Mouse (Mus musculus) MEL (cell line): Measurements from ENCODE around the gene Arhgef2. TPM values are rescaled to one million over a fixed set of nuclear protein-coding genes. Genes with fewer than 3 reads are reported as not detected.

Experiments used
- DNase-seq: peaks from one replicate; pipeline ENCODE4 v3.0.0; 2011; ENCODE audit warnings: low read depth, low spot score
- H3K27ac ChIP-seq: 2 replicates; pipeline ENCODE4 v1.5.1; 2012; ENCODE audit warnings: low read depth, mild to moderate bottlenecking, control low read depth, low read length, moderate library complexity; ENCODE audit not compliant: control insufficient read depth
- H3K27me3 ChIP-seq, 2 experiments: fragments of 150-350 bp in 1 of 2; sonication (generic) in 1 of 2; 2 replicates each; pipeline ENCODE4 v1.6.1; 2012; ENCODE audit warnings: low read length in 2 of 2, mild to moderate bottlenecking in 2 of 2, improper control_type of control experiment in 1 of 2, moderate library complexity in 1 of 2; ENCODE audit not compliant: insufficient read depth in 2 of 2, control insufficient read depth in 1 of 2
- H3K36me3 ChIP-seq, 2 experiments: 2 replicates each; pipeline ENCODE4 v1.6.1; 2012 to 2014; ENCODE audit warnings: low read length in 2 of 2, improper control_type of control experiment in 1 of 2, inconsistent platforms in 1 of 2, mild to moderate bottlenecking in 1 of 2; ENCODE audit not compliant: insufficient read depth in 2 of 2, control insufficient read depth in 1 of 2
- H3K4me1 ChIP-seq, 2 experiments: fragments of 150-350 bp in 1 of 2; sonication (generic) in 1 of 2; 2 replicates each; pipeline ENCODE4 v1.6.1; 2012; ENCODE audit warnings: low read length in 2 of 2, improper control_type of control experiment in 1 of 2, mild to moderate bottlenecking in 1 of 2; ENCODE audit not compliant: insufficient read depth in 2 of 2, control insufficient read depth in 1 of 2
- H3K4me3 ChIP-seq, 2 experiments: fragments of 150-350 bp in 1 of 2; sonication (generic) in 1 of 2; 2 replicates each; pipeline ENCODE4 v1.5.1; 2012; ENCODE audit warnings: low read depth in 2 of 2, low read length in 2 of 2, mild to moderate bottlenecking in 2 of 2, moderate library complexity in 2 of 2, control low read depth in 1 of 2, improper control_type of control experiment in 1 of 2; ENCODE audit not compliant: control insufficient read depth in 1 of 2, insufficient read depth in 1 of 2
- H3K79me2 ChIP-seq: 2 replicates; pipeline ENCODE4 v1.6.1; 2012; ENCODE audit warnings: mild to moderate bottlenecking, low read length, moderate library complexity; ENCODE audit not compliant: control insufficient read depth, poor library complexity, insufficient read depth
- H3K9ac ChIP-seq: 2 replicates; pipeline ENCODE4 v1.6.1; 2012; ENCODE audit warnings: low read depth, mild to moderate bottlenecking, control low read depth, low read length, moderate library complexity; ENCODE audit not compliant: control insufficient read depth, poor library complexity, severe bottlenecking
- H3K9me3 ChIP-seq: fragments of 150-350 bp; sonication (generic); replicated peaks from 2 replicates; pipeline ENCODE4 v1.6.1; 2012; ENCODE audit warnings: mild to moderate bottlenecking, low read length, improper control_type of control experiment, moderate library complexity; ENCODE audit not compliant: insufficient read depth
- BHLHE40 ChIP-seq: IDR thresholded peaks from 2 replicates; pipeline ENCODE4 v1.6.1; 2012; ENCODE audit warnings: low read depth, mild to moderate bottlenecking, inconsistent platforms, low read length, improper control_type of control experiment, borderline replicate concordance
- E2F4 ChIP-seq: IDR thresholded peaks from 2 replicates; pipeline ENCODE4 v1.6.1; 2011; ENCODE audit warnings: low read depth, low read length, improper control_type of control experiment, borderline replicate concordance
- ELF1 ChIP-seq: IDR thresholded peaks from 2 replicates; pipeline ENCODE4 v1.6.1; 2014; ENCODE audit warnings: low read depth, mild to moderate bottlenecking, inconsistent platforms, low read length, improper control_type of control experiment, moderate library complexity
- ETS1 ChIP-seq: IDR thresholded peaks from 2 replicates; pipeline ENCODE4 v1.6.1; 2012; ENCODE audit warnings: low read depth, mild to moderate bottlenecking, inconsistent platforms, low read length, improper control_type of control experiment, moderate library complexity
- GATA1 ChIP-seq: IDR thresholded peaks from 2 replicates; pipeline ENCODE4 v1.6.1; 2011; ENCODE audit warnings: low read depth, low read length, improper control_type of control experiment
- HCFC1 ChIP-seq: IDR thresholded peaks from 2 replicates; pipeline ENCODE4 v1.6.1; 2012; ENCODE audit warnings: low read depth, mild to moderate bottlenecking, inconsistent platforms, low read length, improper control_type of control experiment, moderate library complexity
- KAT2A ChIP-seq: conservative IDR thresholded peaks from 2 replicates; pipeline ENCODE4 v1.6.1; 2012; ENCODE audit warnings: low read depth, low read length, improper control_type of control experiment, inconsistent platforms
- MAX ChIP-seq: IDR thresholded peaks from 2 replicates; pipeline ENCODE4 v1.6.1; 2011; ENCODE audit warnings: low read length, improper control_type of control experiment
- MYC ChIP-seq: IDR thresholded peaks from 2 replicates; pipeline ENCODE4 v1.6.1; 2011; ENCODE audit warnings: low read depth, mild to moderate bottlenecking, low read length, improper control_type of control experiment, moderate library complexity
- NELFE ChIP-seq: IDR thresholded peaks from 2 replicates; pipeline ENCODE4 v1.6.1; 2011; ENCODE audit warnings: low read depth, low read length, improper control_type of control experiment
- POLR2A ChIP-seq, 2 experiments: IDR thresholded peaks; 2 replicates each; pipeline ENCODE4 v1.6.1; 2011 to 2012; ENCODE audit warnings: low read length in 2 of 2, mild to moderate bottlenecking in 2 of 2, control low read depth in 1 of 2, improper control_type of control experiment in 1 of 2, low read depth in 1 of 2, moderate library complexity in 1 of 2; ENCODE audit not compliant: control insufficient read depth in 1 of 2, insufficient read depth in 1 of 2, poor library complexity in 1 of 2
- RAD21 ChIP-seq: IDR thresholded peaks from 2 replicates; pipeline ENCODE4 v1.6.1; 2011; ENCODE audit warnings: mild to moderate bottlenecking, low read depth, low read length, improper control_type of control experiment
- SIN3A ChIP-seq: IDR thresholded peaks from 2 replicates; pipeline ENCODE4 v1.6.1; 2012; ENCODE audit warnings: low read length, improper control_type of control experiment, inconsistent platforms
- TAL1 ChIP-seq: IDR thresholded peaks from 2 replicates; pipeline ENCODE4 v1.6.1; 2012; ENCODE audit warnings: mild to moderate bottlenecking, inconsistent platforms, low read length, moderate library complexity, mixed read lengths
- TBP ChIP-seq: IDR thresholded peaks from 2 replicates; pipeline ENCODE4 v1.8.0; 2011; ENCODE audit warnings: low read depth, low read length, improper control_type of control experiment
- UBTF ChIP-seq: IDR thresholded peaks from 2 replicates; pipeline ENCODE4 v1.6.1; 2012; ENCODE audit warnings: low read depth, mild to moderate bottlenecking, inconsistent platforms, low read length, improper control_type of control experiment, moderate library complexity, borderline replicate concordance; ENCODE audit not compliant: insufficient read depth
- ZC3H11A ChIP-seq: IDR thresholded peaks from 2 replicates; pipeline ENCODE4 v1.6.1; 2012; ENCODE audit warnings: low read depth, mild to moderate bottlenecking, inconsistent platforms, low read length, improper control_type of control experiment
- polyA plus RNA-seq, 2 experiments: library from polyadenylated mRNA; stranded (reverse) in 1 of 2; unstranded in 1 of 2; fragments of >175 nt in 1 of 2; fragments of >200 nt in 1 of 2; gene quantifications; 2 replicates each; pipeline versions ENCODE4 v1.2.1 to v1.2.4; 2012; ENCODE audit warnings: low replicate concordance in 2 of 2, low read depth in 1 of 2; ENCODE audit not compliant: insufficient read length in 2 of 2, insufficient read depth in 1 of 2, missing spikeins in 1 of 2
- total RNA-seq: library from RNA; depleted of rRNA; stranded (reverse); fragments of 300-350 nt; gene quantifications from 2 replicates; pipeline ENCODE4 v1.2.3, GENCODE M21; 2012

The Arhgef2 gene
- total and polyA plus RNA-seq, 3 experiments: 113 to 183 TPM; not detected in 1

DNA sequence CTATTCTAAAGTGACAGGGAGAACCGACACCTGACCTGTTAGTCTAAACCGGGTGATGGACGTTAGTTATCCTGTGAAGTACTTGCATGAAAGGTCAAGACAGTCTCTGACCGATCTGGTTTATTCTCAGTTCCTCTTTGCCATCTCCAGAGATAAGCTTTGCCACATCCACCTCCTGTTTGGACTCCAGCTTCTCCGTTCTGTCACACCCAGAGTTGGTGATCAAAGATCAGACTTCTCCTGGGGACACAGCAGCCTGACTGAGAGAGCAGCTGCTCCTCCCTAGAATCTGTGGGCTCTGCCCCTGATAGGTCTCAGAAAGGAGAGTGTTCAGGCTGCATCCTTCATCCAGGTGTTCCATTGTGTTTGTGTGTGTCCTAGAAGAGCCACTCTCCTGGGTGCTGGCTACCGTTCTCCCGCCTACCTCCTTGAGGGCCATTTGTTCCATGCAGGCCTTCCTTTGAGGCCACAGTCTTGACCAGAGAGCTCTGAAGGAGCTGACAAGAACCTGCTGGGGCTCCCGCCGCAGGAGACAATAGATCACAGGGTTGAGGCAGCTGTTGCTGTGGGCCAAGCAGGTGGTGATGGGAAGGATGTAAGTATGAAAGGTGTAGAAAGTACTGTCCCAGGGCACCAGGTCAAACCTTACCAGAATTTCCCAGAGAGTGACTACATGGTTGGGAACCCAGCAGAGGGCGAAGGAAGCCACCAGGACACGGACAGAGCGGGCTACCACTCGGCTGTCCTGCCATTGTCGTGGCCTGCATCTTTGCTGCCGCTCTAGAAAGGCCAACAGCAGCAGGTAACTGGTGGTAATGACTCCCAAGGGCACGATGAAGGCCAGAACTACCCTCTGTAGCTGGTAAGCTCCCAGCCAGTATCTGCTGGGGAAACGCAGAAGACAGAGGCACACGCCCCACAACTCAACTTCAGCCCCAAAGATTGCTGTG lies 46.2 kb downstream of the Arhgef2 start (continued):
- 0 out of 2 replicates have a peak, but pooled peaks have one; percentile 13 for TF ChIP-seq ETS1

DNA sequence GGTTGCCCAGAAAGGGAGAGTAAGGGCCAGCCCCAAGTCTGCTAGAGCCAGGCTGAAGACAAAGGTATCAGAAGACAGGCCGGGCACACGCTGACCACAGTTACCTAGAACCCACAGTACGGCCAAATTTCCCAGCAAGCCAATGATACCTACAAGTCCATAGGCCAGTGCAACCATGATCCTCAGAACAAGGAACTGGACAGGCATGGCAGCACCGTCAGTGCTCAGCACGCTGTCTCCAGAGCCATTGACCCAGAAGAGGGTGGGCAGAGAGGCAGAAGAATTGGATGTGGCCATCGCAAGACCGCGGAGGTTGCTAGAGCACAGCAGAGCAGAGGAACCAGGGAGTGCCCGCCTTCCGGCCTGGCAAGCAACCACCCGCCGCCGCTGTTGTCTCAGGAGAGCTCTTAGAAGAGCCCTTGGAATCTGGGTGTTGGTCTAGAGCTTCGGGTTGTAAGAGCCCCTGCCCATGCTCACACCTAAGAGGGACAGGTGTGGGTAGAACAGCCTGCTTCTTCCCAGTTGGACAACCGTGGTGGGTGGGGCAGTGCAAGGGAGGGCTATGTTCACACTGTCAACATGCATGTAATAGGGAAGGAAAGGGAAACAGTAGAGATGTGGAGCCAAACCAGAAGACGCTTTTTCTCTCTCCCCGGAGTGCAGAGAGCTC lies 47.2 kb downstream of the Arhgef2 start, which contains the start of gene Rxfp4:
TSS of gene Rxfp4 (minus strand) at position 297 of the 670 bp plus-strand sequence.
- Histone ChIP-seq H3K9ac (no peak within 1 kb of the TSS), H3K4me1 (peaks cover 6 to 24% of the 10 kb centered on the region in 2 experiments), H3K27ac (no peak within 1 kb of the TSS), H3K79me2 (no peaks in the 10 kb centered on the region), H3K36me3 (peaks cover under 1 to 16% of the 10 kb centered on the region in 2 experiments; a peak in 3 of 4 replicates), H3K27me3 (no peaks in the 10 kb centered on the region), H3K9me3 (no peaks in the 10 kb centered on the region)
- TF ChIP-seq NELFE (no peak), ZC3H11A (no peak), BHLHE40 (no peak), UBTF (no peak), E2F4 (no peak), TBP (no peak), TAL1 (no peak)
- TF ChIP-seq, all 39 proteins: peak for 0
- DNase-seq: no peak
- no peak within 1 kb of the TSS for H3K4me3 ChIP-seq

DNA sequence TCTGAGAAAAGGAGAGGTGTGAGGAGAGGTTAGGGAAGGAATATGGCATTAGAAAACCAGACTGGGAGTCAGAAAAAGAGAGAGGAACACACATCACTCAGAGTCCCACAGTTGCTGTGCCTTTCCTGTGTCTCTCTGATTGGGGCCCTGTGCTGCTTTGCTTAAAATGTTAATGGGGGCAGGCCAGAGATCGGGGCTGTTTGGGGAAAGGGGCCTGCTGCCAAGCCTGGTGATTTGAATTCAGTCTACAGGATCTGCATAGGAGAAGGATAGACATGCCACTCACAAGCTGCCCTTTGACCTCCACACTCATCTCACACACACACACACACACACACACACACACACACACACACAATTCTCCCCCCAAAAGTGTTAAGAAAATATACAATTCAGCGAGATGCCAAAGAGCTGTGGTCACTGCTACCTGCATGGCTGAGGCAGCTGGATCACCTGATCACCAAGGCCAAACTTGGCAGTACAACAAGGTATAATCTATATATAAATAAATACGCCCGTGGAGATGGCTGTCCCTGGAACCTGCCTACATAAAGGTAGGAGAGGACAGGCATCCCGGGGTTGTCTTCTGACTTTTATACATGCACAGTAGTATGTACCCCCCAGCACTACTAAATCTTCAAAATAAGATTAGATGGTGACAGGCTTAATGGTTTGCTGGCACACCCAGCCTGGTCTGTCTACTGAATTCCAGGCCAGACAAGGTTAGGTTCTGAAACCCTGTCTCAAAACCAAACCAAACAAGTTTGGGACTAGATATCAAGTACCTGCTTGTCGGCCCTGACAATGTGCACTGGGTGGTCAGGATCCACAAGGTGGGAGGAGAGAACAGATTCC lies 48.0 kb downstream of the Arhgef2 start:
- no peak overlapping the region for H3K4me3 ChIP-seq
- no peaks in the 10 kb centered on the region for H3K27me3 ChIP-seq
- no peak for DNase-seq
- no peaks in the 10 kb centered on the region for H3K9me3 ChIP-seq
- no peak overlapping the region for H3K27ac ChIP-seq
- peaks cover 11 to 25% of the 10 kb centered on the region in 2 experiments for H3K4me1 ChIP-seq
- H3K9ac ChIP-seq: no peak overlapping the region
- peaks cover 0 to 21% of the 10 kb centered on the region in 2 experiments; a peak in 2 of 4 replicates for H3K36me3 ChIP-seq
- TF ChIP-seq NELFE (no peak), POLR2A (IDR thresholded peaks at IDR 0.05; ENCODE audit: control insufficient read depth in 1 of 2, insufficient read depth in 1 of 2, low read depth in 1 of 2, low read length in 2 of 2, poor library complexity in 1 of 2) (no peak), RAD21 (no peak), BHLHE40 (no peak), HCFC1 (no peak), KAT2A (no peak), MAX (no peak), GATA1 (no peak), ETS1 (no peak), TBP (no peak), ELF1 (no peak), SIN3A (no peak), MYC (no peak)
- no peaks in the 10 kb centered on the region for H3K79me2 ChIP-seq
